Mouse (Mus musculus) heart, embryonic 10.5 days (tissue): ENCODE data around the gene Gmfg. TPM values are rescaled to one million over a fixed set of nuclear protein-coding genes. Genes with fewer than 3 reads are reported as not detected.

Experiments
- DNase-seq: peaks from one replicate; pipeline ENCODE4 v3.0.0-alpha.2; 2017; ENCODE audit warnings: low spot score
- H3K27ac ChIP-seq: fragments of 300-500 bp; sonication (generic); 2 replicates; pipeline ENCODE4 v1.5.1; 2016; ENCODE audit warnings: mild to moderate bottlenecking
- H3K27me3 ChIP-seq: fragments of 300-500 bp; sonication (generic); 2 replicates; pipeline ENCODE4 v1.6.1; 2016; ENCODE audit warnings: mild to moderate bottlenecking; ENCODE audit not compliant: poor library complexity, insufficient read depth, severe bottlenecking
- H3K36me3 ChIP-seq: fragments of 300-500 bp; sonication (generic); 2 replicates; pipeline ENCODE4 v1.6.1; 2016; ENCODE audit warnings: mild to moderate bottlenecking, moderate library complexity
- H3K4me1 ChIP-seq: fragments of 300-500 bp; sonication (generic); 2 replicates; pipeline ENCODE4 v1.6.1; 2016; ENCODE audit warnings: mild to moderate bottlenecking
- H3K4me3 ChIP-seq: fragments of 300-500 bp; sonication (generic); 2 replicates; pipeline ENCODE4 v1.5.1; 2016; ENCODE audit warnings: mild to moderate bottlenecking, moderate library complexity
- H3K9me3 ChIP-seq: fragments of 300-500 bp; sonication (generic); 2 replicates; pipeline ENCODE4 v1.6.1; 2016; ENCODE audit warnings: mild to moderate bottlenecking, moderate library complexity
- WGBS: fragments of 180-500 bp; shearing (Covaris S2); methylation state at CpG from one replicate; pipeline ENCODE4 v1.1.7; 2016; 5-methylcytosine and 5-hydroxymethylcytosine counted together
- polyA plus RNA-seq: library from polyadenylated mRNA; unstranded; fragments of >200 nt; fragmentation: Nextera tagmentation; extraction: Ambion mirVana; gene quantifications from 2 replicates; pipeline ENCODE4 v1.2.1, GENCODE M21; 2016

The Gmfg gene
- polyA plus RNA-seq, 1 experiment from 2014 or later = 8.7 TPM

DNA sequence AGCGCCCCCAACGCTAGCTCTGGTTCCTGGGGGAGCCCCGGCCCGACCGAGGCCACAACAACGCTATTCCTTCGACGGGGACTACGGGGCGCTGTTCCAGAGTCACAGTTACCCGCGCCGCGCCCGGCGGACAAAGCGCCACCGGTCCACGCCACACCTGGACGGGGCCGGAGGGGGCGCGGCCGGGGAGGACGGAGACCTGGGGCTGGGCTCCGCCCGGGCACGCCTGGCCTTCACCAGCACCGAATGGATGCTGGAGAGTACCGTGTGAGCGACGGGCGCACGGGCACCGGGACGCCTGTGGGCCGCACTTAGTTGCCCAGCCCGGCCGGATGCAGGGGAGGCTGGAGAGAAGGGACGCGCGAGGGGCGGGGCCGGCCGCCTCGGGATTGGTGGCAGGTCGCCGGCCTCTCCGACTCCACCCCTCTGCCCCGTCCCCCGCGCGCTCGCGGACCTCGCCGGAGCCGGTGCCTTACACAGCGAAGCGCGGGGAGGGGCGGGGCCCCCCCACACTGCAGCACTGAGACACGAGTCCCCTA, 30.0 kb downstream of the Gmfg start:
- H3K27me3 ChIP-seq = peaks cover 38% of the 10 kb centered on the region
- H3K27ac ChIP-seq = peak overlapping the region; percentile 83
- H3K4me1 ChIP-seq = peaks cover 35% of the 10 kb centered on the region
- no peaks in the 10 kb centered on the region for H3K9me3 ChIP-seq
- DNase-seq = no peak
- H3K4me3 ChIP-seq = peak overlapping the region; percentile 69
- peaks cover 7% of the 10 kb centered on the region; the same call in 1 of the 2 replicates for H3K36me3 ChIP-seq
- under 1% methylated on average over 62 of the region's 63 CpGs for WGBS

DNA sequence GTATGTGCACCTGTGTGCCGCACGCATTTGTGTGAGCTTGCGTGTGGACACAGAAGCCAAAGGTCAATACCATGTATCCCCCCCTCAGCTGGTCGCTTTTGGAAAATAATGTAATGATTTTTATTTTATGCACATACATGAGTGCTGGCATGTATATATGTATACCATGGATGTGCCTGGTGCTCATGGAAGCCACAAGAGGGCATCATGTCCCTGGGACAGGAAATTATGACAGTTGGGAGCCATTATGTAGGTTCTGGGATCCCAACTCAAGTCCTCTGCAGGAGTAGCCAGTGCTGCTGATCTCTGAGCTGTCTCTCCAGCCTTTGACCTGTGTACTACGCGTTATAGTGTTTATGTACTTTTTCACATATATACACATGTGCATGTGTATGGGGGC, 38.9 kb downstream of the Gmfg start:
- H3K4me3 ChIP-seq = no peak overlapping the region
- H3K36me3 ChIP-seq = no peaks in the 10 kb centered on the region
- H3K4me1 ChIP-seq = peaks cover 8% of the 10 kb centered on the region
- H3K27ac ChIP-seq = no peak overlapping the region
- no peaks in the 10 kb centered on the region for H3K9me3 ChIP-seq
- DNase-seq = no peak
- H3K27me3 ChIP-seq = 0 out of 2 replicates have a peak, but pooled peaks cover 8% of the 10 kb centered on the region
- 80% methylated on average over 6 of the region's 6 CpGs for WGBS

DNA sequence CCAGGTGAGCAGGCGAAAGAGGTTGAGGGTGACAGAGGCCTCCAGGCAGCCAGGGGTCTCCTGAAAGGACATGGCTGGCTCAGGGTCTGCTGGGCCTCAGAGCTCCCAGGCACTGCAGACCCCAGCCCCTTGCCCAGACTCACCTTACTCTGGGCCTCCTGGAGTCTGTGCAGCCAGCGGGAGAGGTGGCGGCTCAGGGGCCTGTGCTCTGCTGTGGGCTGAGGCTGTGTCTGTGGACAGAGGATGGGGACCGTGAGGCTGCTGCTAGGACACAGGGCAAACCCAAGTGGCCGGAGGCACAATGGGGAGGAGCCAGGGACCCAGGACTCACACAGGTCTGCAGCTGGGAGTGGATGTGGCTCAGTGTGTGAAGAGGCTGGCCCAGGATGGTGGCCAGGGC, 40.1 kb downstream of the Gmfg start:
- H3K27ac ChIP-seq = no peak overlapping the region
- WGBS = 76% methylated on average over 5 of the region's 5 CpGs
- DNase-seq = no peak
- H3K9me3 ChIP-seq = no peaks in the 10 kb centered on the region
- H3K36me3 ChIP-seq = no peaks in the 10 kb centered on the region
- H3K27me3 ChIP-seq = 0 out of 2 replicates have a peak, but pooled peaks cover 8% of the 10 kb centered on the region
- H3K4me1 ChIP-seq = peaks cover 4% of the 10 kb centered on the region; the same call in 1 of the 2 replicates
- no peak overlapping the region for H3K4me3 ChIP-seq

DNA sequence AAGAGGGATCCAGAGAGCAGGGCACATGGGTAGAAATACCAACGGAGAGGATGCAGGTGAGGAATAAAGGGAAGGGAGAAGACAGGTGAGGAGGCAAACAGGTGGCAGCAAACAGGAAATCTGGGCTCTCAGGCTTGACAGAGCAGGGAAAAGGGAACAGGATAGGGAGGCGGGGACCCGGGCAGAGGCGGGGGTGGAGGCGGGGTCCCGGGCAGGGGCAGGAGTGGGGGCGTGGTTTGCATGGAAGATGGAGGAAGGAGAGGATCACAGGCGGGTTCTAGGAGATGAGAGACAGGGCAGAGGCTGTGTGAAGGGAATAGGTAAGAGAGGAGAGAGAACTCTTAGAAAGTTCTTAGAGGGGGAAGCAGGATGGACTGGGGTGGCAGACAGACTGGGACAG, 41.6 kb downstream of the Gmfg start:
- no peak for DNase-seq
- WGBS = 8% methylated on average over 8 of the region's 8 CpGs
- H3K36me3 ChIP-seq = no peaks in the 10 kb centered on the region

DNA sequence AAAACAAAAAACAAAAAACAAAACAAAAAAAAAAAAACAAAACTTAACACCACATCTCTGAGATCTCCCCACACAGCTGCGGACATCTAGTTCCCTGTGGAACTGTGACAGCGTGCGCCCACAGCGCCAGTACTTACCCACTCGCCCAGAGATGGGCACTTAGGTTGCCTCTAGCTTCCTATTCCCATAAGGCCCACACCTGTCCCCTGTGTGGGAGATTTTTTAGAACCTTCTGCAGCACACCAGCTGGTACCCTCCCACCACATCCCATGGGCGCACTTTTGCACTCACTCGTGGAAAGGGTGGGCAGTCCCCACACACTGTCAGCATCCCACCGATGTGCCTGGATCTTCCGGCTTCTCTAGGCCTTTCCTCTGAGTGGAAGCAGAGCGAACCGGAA, 45.6 kb downstream of the Gmfg start:
- WGBS = 80% methylated on average over 11 of the region's 11 CpGs
- no peaks in the 10 kb centered on the region for H3K36me3 ChIP-seq
- no peak overlapping the region for H3K27ac ChIP-seq
- no peak overlapping the region for H3K4me3 ChIP-seq
- DNase-seq = no peak
- H3K27me3 ChIP-seq = peaks cover 19% of the 10 kb centered on the region
- H3K9me3 ChIP-seq = no peaks in the 10 kb centered on the region
- H3K4me1 ChIP-seq = peaks cover 6% of the 10 kb centered on the region

More for the DNA sequence above, 41.6 kb downstream of the Gmfg start:
- Histone ChIP-seq H3K9me3 (no peaks in the 10 kb centered on the region), H3K4me1 (peaks cover 4% of the 10 kb centered on the region; the same call in 1 of the 2 replicates), H3K4me3 (no peak overlapping the region), H3K27me3 (0 out of 2 replicates have a peak, but pooled peaks cover 8% of the 10 kb centered on the region), H3K27ac (no peak overlapping the region)

DNA sequence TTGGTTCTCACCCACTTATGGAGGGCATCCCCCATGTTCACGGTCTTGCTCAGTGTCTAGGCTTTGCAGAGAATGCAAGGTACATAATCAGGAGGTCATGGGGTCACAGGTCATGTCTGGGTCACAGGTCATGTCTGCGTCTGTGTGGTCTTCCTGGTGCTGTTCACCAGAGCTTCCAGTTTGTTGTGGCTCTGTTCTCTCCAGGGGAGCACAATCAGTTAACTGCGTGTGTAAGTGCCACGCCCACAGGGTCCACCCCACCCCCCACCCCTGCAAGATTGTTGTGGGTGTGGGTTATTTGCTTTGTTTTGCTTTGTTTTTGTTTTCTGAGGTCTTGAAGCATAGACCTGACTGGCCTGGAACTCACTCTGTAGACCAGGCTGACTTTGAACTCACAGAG, 46.9 kb downstream of the Gmfg start:
- peaks cover 7% of the 10 kb centered on the region for H3K4me1 ChIP-seq
- DNase-seq = no peak
- no peaks in the 10 kb centered on the region for H3K36me3 ChIP-seq
- peaks cover 32% of the 10 kb centered on the region for H3K27me3 ChIP-seq
- H3K4me3 ChIP-seq = no peak overlapping the region
- 36% methylated on average over 4 of the region's 4 CpGs for WGBS
- H3K9me3 ChIP-seq = no peaks in the 10 kb centered on the region
- no peak overlapping the region for H3K27ac ChIP-seq

DNA sequence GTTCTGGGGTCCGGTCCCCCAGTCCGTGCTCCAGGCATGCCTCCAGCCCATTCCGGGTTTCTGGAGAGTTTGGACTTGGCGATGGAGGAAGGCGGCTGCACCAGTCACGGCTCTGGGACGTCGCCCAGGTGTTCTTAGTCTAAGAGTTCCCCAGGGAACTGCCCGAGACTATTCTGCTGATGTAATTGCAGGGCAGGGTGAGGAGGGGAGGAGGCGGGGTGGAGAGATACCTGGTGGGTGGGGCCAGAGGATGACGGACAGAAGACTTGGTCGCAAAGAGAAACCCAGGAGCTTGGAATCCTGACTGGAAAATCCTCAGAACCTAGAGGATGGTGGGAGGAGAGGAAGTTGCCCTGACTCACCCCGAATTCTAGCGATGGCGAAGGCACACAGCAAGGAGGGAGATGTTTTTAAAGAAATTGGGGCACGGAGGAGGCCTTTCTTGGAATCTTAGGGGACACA, 50.8 kb downstream of the Gmfg start:
- no peak for DNase-seq
- peaks cover 15% of the 10 kb centered on the region for H3K4me1 ChIP-seq
- peak overlapping the region; percentile 39 for H3K4me3 ChIP-seq
- H3K27me3 ChIP-seq = peaks cover 26% of the 10 kb centered on the region
- no peaks in the 10 kb centered on the region for H3K36me3 ChIP-seq
- H3K9me3 ChIP-seq = no peaks in the 10 kb centered on the region
- WGBS = 5% methylated on average over 16 of the region's 16 CpGs
- H3K27ac ChIP-seq = no peak overlapping the region

DNA sequence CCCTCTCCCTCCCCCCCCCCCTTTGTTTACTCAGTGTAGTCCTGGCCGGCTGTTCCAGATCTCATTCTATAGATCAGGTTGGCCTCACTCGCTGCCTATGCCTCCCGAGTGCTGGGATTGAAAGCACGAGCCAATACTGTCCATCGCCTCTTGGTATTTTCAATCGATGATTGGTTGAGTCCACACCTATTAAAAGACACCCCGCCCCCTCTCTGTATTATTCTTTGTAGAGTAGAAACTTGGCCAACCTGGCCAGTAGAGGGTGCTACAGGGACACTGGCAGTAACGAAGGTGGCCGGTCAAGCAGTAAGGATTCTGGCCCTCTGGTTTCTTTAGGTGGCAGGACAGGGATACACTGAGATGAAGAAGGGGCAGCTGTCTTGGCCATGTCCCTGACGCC, 53.2 kb downstream of the Gmfg start:
- no peaks in the 10 kb centered on the region for H3K36me3 ChIP-seq
- peaks cover 26% of the 10 kb centered on the region for H3K27me3 ChIP-seq
- peaks cover 15% of the 10 kb centered on the region for H3K4me1 ChIP-seq
- no peak for DNase-seq
- no peaks in the 10 kb centered on the region for H3K9me3 ChIP-seq
- H3K27ac ChIP-seq = no peak overlapping the region
- 0 out of 2 replicates have a peak overlapping the region, but pooled peaks have one; percentile 24 for H3K4me3 ChIP-seq
- WGBS = 3% methylated on average over 10 of the region's 10 CpGs

DNA sequence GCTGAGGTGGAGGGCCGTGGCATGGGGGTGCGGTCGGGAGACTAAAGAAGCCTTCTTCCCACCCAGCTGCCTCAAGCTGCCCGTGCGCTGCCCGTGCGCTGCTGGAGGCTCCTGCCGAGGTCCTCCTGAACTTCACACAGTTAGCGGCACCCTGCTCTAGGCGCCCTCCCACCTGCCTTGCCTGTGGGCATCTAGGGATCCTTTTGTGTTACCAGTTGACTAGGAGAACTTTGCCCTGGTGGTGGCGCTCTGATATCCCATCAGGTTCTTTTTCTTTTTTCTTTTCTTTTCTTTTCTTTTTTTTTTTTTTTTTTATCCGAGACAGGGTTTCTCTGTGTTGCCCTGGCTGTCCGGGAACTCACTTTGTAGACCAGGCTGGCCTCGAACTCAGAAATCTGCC, 53.7 kb downstream of the Gmfg start:
- no peak overlapping the region for H3K27ac ChIP-seq
- DNase-seq = no peak
- peaks cover 15% of the 10 kb centered on the region for H3K4me1 ChIP-seq
- peak overlapping the region; percentile 24; the same call in 1 of the 2 replicates for H3K4me3 ChIP-seq
- no peaks in the 10 kb centered on the region for H3K36me3 ChIP-seq
- peaks cover 26% of the 10 kb centered on the region for H3K27me3 ChIP-seq
- H3K9me3 ChIP-seq = no peaks in the 10 kb centered on the region
- WGBS = 31% methylated on average over 14 of the region's 14 CpGs

DNA sequence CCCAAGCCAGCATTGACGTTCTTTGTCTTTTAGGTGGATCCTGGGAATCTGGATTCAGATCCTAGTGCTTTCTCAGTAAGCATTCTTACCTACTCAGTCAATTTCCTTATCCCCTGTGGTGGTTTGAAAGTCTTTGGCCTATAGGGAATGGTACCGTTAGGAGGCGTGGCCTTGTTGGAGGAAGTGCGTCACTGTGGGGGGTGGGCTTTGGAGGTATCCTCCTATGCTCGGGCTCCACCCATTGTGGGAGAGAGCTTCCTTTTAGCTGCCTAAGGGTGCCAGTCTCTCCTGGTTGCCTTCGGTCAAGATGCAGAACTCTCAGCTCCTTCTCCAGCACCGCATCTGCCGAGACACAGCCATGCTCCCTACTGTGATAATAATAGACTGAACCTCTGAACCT, 55.1 kb downstream of the Gmfg start:
- Histone ChIP-seq H3K27me3 (peaks cover 20% of the 10 kb centered on the region), H3K27ac (no peak overlapping the region), H3K4me3 (no peak overlapping the region), H3K36me3 (no peaks in the 10 kb centered on the region), H3K4me1 (peaks cover 15% of the 10 kb centered on the region), H3K9me3 (no peaks in the 10 kb centered on the region)
- no peak for DNase-seq
- 84% methylated on average over 8 of the region's 8 CpGs for WGBS

DNA sequence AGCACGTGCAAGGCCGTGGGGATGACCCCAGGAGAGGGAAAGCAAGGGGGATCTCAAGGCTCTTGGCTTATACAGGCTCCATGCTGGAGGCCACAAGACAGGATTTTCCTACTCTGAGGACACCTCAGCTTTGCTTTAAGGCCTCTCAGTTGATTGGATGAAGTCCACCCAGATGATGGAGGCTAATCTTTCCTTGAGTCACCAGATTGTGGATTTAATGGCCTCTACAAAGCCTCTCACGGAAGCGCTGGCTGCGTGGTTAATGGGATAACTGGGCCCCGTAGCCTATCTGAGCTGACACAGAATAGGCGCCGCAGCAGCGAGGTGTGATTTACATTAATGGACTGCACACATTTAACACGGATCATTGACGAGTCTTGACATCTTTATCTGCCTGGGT, 58.2 kb downstream of the Gmfg start:
- no peak for DNase-seq
- H3K9me3 ChIP-seq = no peaks in the 10 kb centered on the region
- H3K4me1 ChIP-seq = peaks cover 5% of the 10 kb centered on the region
- H3K4me3 ChIP-seq = no peak overlapping the region
- no peak overlapping the region for H3K27ac ChIP-seq
- 80% methylated on average over 11 of the region's 11 CpGs for WGBS
- no peaks in the 10 kb centered on the region for H3K27me3 ChIP-seq
- H3K36me3 ChIP-seq = no peaks in the 10 kb centered on the region
